Mouse (Mus musculus): ENCODE measurements around the gene Cfap97d1. TPM values are rescaled to one million over a fixed set of nuclear protein-coding genes. Genes with fewer than 3 reads are reported as not detected.

The Cfap97d1 gene
- not detected for total RNA-seq (2023)

GRCm38 (mm10) chr11:101984054-101985025, at the start of gene Cfap97d1:
Cfap97d1 (plus strand) TSS chr11:101984279.

GRCm38 (mm10) chr11:101966965-101967614, 17.0 kb upstream of the Cfap97d1 start, which contains the start of gene Sost:
Sost (minus strand) TSS chr11:101967015.

GRCm38 (mm10) chr11:101986913-101987312, 2.8 kb downstream of the Cfap97d1 start, which contains the start of gene Dusp3:
Dusp3 (minus strand) TSS chr11:101987013.

GRCm38 (mm10) chr11:102028087-102028816, 44.2 kb downstream of the Cfap97d1 start, which contains the start of gene Mpp3:
Mpp3 (minus strand) TSS chr11:102028461.

GRCm38 (mm10) chr11:102041350-102041949, 57.4 kb downstream of the Cfap97d1 start, which contains the start of gene Cd300lg:
Cd300lg (plus strand) TSS chr11:102041509.

Other genes with a start within 250 kb of the Cfap97d1 start
- not detected for gene Etv4, start 198.9 kb upstream of the Cfap97d1 start, total RNA-seq (2023)
- 0.27 TPM for gene Meox1, start 89.9 kb upstream of the Cfap97d1 start, total RNA-seq (2023)
- gene Sost, start 17.3 kb upstream of the Cfap97d1 start, total RNA-seq (2023): not detected
- 2.3 TPM for gene Dusp3, start 2.7 kb downstream of the Cfap97d1 start, total RNA-seq (2023)
- gene Mpp3, start 44.2 kb downstream of the Cfap97d1 start, total RNA-seq (2023): not detected
- gene Cd300lg, start 57.2 kb downstream of the Cfap97d1 start, total RNA-seq (2023): not detected
- 2.8 TPM for gene Mpp2, start 104.2 kb downstream of the Cfap97d1 start, total RNA-seq (2023)
- not detected for gene Ppy, start 117.0 kb downstream of the Cfap97d1 start, total RNA-seq (2023)
- not detected for gene Pyy, start 123.6 kb downstream of the Cfap97d1 start, total RNA-seq (2023)
- not detected for gene Nags, start 161.2 kb downstream of the Cfap97d1 start, total RNA-seq (2023)
- 11.1 TPM for gene Tmem101, start 172.1 kb downstream of the Cfap97d1 start, total RNA-seq (2023)
- gene Lsm12, start 201.0 kb downstream of the Cfap97d1 start, total RNA-seq (2023): 48.7 TPM
- 29.7 TPM for gene G6pc3, start 205.3 kb downstream of the Cfap97d1 start, total RNA-seq (2023)
- 147 TPM for gene Hdac5, start 245.9 kb downstream of the Cfap97d1 start, total RNA-seq (2023)

All from CD4-positive naive resting alpha-beta T cell, adult 57 days (primary cell).